Mouse (Mus musculus): Measurements from ENCODE around the gene Sik3.

Gene Sik3

GRCm38 (mm10) chr9:46188370-46188769 is 175.8 kb downstream of the Sik3 start:
- no peak for DNase-seq (ENCODE audit: low read depth, low spot score)

- no peak for DNase-seq (ENCODE audit: low read depth, low spot score)
Observed at GRCm38 (mm10) chr9:46188956-46189355, 176.3 kb downstream of the Sik3 start.

GRCm38 (mm10) chr9:46189381-46189780 is 176.8 kb downstream of the Sik3 start:
- DNase-seq (ENCODE audit: low read depth, low spot score), result no peak

GRCm38 (mm10) chr9:46191234-46191633 is 178.6 kb downstream of the Sik3 start:
- no peak for DNase-seq (ENCODE audit: low read depth, low spot score)

GRCm38 (mm10) chr9:46191644-46192043 is 179.0 kb downstream of the Sik3 start:
- DNase-seq (ENCODE audit: low read depth, low spot score), result peak; percentile 36

- no peak for DNase-seq (ENCODE audit: low read depth, low spot score)
Observed at GRCm38 (mm10) chr9:46192642-46193041, 180.0 kb downstream of the Sik3 start.

GRCm38 (mm10) chr9:46194809-46195208 is 182.2 kb downstream of the Sik3 start:
- no peak for DNase-seq (ENCODE audit: low read depth, low spot score)

- DNase-seq (ENCODE audit: low read depth, low spot score), result no peak
Observed at GRCm38 (mm10) chr9:46196699-46197169, 184.1 kb downstream of the Sik3 start.

- DNase-seq (ENCODE audit: low read depth, low spot score), result no peak
Observed at GRCm38 (mm10) chr9:46198461-46198860, 185.8 kb downstream of the Sik3 start.

GRCm38 (mm10) chr9:46198936-46199335 is 186.3 kb downstream of the Sik3 start:
- DNase-seq (ENCODE audit: low read depth, low spot score), result no peak

GRCm38 (mm10) chr9:46199609-46200008 is 187.0 kb downstream of the Sik3 start:
- no peak for DNase-seq (ENCODE audit: low read depth, low spot score)

GRCm38 (mm10) chr9:46206834-46207500 is 194.3 kb downstream of the Sik3 start:
- DNase-seq (ENCODE audit: low read depth, low spot score), result no peak

- no peak for DNase-seq (ENCODE audit: low read depth, low spot score)
Observed at GRCm38 (mm10) chr9:46207501-46207869, 194.9 kb downstream of the Sik3 start.

GRCm38 (mm10) chr9:46208401-46208974 is 195.9 kb downstream of the Sik3 start:
- DNase-seq (ENCODE audit: low read depth, low spot score), result no peak

GRCm38 (mm10) chr9:46210473-46210872 is 197.9 kb downstream of the Sik3 start:
- DNase-seq (ENCODE audit: low read depth, low spot score), result no peak

- no peak for DNase-seq (ENCODE audit: low read depth, low spot score)
Observed at GRCm38 (mm10) chr9:46214276-46214675, 201.7 kb downstream of the Sik3 start.

- no peak for DNase-seq (ENCODE audit: low read depth, low spot score)
Observed at GRCm38 (mm10) chr9:46214946-46215337, 202.3 kb downstream of the Sik3 start.

- no peak for DNase-seq (ENCODE audit: low read depth, low spot score)
Observed at GRCm38 (mm10) chr9:46215338-46216322, 203.0 kb downstream of the Sik3 start.

- DNase-seq (ENCODE audit: low read depth, low spot score), result no peak
Observed at GRCm38 (mm10) chr9:46216744-46217470, 204.3 kb downstream of the Sik3 start.

GRCm38 (mm10) chr9:46218176-46218575 is 205.6 kb downstream of the Sik3 start:
- DNase-seq (ENCODE audit: low read depth, low spot score), result no peak

GRCm38 (mm10) chr9:46223090-46223489 is 210.5 kb downstream of the Sik3 start:
- no peak for DNase-seq (ENCODE audit: low read depth, low spot score)

GRCm38 (mm10) chr9:46224101-46224500 is 211.5 kb downstream of the Sik3 start:
- no peak for DNase-seq (ENCODE audit: low read depth, low spot score)

Measured in ES-CJ7 (cell line).